Mouse (Mus musculus) limb, embryonic 13.5 days (tissue): ENCODE measurements at regions not wholly inside any gene's neighbourhood (a gene's known extent, or its start where the extent isn't known, plus 50 kb on each side); places are given as distances from the start of the nearest gene placed in this dataset.
A peak's percentile ranks its signal among the peaks of the same experiment; 100 is the strongest.

Experiments used
- ATAC-seq: fragments of 200-750 bp; cut with Nextera tagmentation; 2 replicates; pipeline ENCODE4 v1.8.0; 2017; ENCODE audit warnings: low read depth, moderate number of reproducible peaks, moderate TSS enrichment; ENCODE audit not compliant: low FRiP score
- H3K27ac ChIP-seq: fragments of 300-500 bp; sonication (generic); 2 replicates; pipeline ENCODE4 v1.5.1; 2015; ENCODE audit warnings: inconsistent platforms, mild to moderate bottlenecking, moderate library complexity
- H3K27me3 ChIP-seq: fragments of 300-500 bp; sonication (generic); 2 replicates; pipeline ENCODE4 v1.6.1; 2015; ENCODE audit warnings: mild to moderate bottlenecking, inconsistent platforms
- H3K36me3 ChIP-seq: fragments of 300-500 bp; sonication (generic); 2 replicates; pipeline ENCODE4 v1.6.1; 2015; ENCODE audit warnings: inconsistent platforms, mild to moderate bottlenecking, moderate library complexity
- H3K4me1 ChIP-seq: fragments of 300-500 bp; sonication (generic); 2 replicates; pipeline ENCODE4 v1.6.1; 2015; ENCODE audit warnings: inconsistent platforms
- H3K4me2 ChIP-seq: fragments of 300-500 bp; sonication (generic); replicated peaks from 2 replicates; pipeline ENCODE4 v1.6.1; 2015; ENCODE audit warnings: inconsistent platforms, mild to moderate bottlenecking, moderate library complexity
- H3K4me3 ChIP-seq: fragments of 300-500 bp; sonication (generic); 2 replicates; pipeline ENCODE4 v1.5.1; 2015; ENCODE audit warnings: moderate library complexity, mild to moderate bottlenecking, inconsistent platforms
- H3K9ac ChIP-seq: fragments of 300-500 bp; sonication (generic); 2 replicates; pipeline ENCODE4 v1.6.1; 2015; ENCODE audit warnings: mild to moderate bottlenecking, inconsistent platforms
- H3K9me3 ChIP-seq: fragments of 300-500 bp; sonication (generic); 2 replicates; pipeline ENCODE4 v1.6.1; 2016; ENCODE audit warnings: inconsistent platforms
- WGBS: fragments of 180-500 bp; shearing (Covaris S2); methylation state at CpG from one replicate; pipeline ENCODE4 v1.1.7; 2015; 5-methylcytosine and 5-hydroxymethylcytosine counted together

DNA sequence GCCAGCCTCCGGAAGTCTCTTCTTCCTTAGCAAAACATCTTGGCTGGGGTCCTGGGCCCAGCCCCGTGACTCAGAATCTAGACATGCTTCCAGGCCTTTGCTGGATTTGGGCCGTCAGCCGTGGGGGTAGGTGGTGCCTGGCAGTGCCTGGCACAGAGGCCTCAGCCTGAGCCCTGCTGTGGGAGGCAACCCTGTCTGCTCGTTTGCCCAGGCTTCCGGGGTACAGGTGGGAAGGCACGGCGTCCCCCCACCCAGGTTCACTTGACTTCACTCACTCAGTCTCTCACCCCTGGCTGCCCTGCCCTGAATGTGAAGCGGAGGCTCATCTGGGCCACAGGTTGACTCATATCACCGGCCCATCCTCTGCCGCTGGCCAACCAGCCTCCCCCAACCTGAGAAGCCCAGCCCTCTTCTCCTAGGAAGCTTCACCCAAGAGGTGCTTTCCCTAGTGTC, 99.9 kb upstream of the Tmem189 start:
- ATAC-seq, result no peak
- no peak overlapping the region for H3K27ac ChIP-seq
- no peaks in the 10 kb centered on the region for H3K36me3 ChIP-seq
- H3K27me3 ChIP-seq, result no peaks in the 10 kb centered on the region
- H3K9me3 ChIP-seq, result no peaks in the 10 kb centered on the region
- H3K9ac ChIP-seq, result no peak overlapping the region
- 87% methylated on average over 11 of the region's 11 CpGs for WGBS
- H3K4me3 ChIP-seq, result no peak overlapping the region
- no peak overlapping the region for H3K4me2 ChIP-seq
- H3K4me1 ChIP-seq, result 0 out of 2 replicates have a peak, but pooled peaks cover 6% of the 10 kb centered on the region

- H3K27ac ChIP-seq, result no peak overlapping the region
- no peak overlapping the region for H3K9ac ChIP-seq
- peaks cover 10% of the 10 kb centered on the region for H3K4me1 ChIP-seq
- ATAC-seq, result no peak
- H3K36me3 ChIP-seq, result no peaks in the 10 kb centered on the region
- H3K27me3 ChIP-seq, result no peaks in the 10 kb centered on the region
- 91% methylated on average over 5 of the region's 5 CpGs for WGBS
- no peak overlapping the region for H3K4me3 ChIP-seq
- H3K9me3 ChIP-seq, result no peaks in the 10 kb centered on the region
- H3K4me2 ChIP-seq, result no peak overlapping the region
Observed at GRCm38 (mm10) chr2:167786951-167787350, 97.3 kb upstream of the Tmem189 start.

DNA sequence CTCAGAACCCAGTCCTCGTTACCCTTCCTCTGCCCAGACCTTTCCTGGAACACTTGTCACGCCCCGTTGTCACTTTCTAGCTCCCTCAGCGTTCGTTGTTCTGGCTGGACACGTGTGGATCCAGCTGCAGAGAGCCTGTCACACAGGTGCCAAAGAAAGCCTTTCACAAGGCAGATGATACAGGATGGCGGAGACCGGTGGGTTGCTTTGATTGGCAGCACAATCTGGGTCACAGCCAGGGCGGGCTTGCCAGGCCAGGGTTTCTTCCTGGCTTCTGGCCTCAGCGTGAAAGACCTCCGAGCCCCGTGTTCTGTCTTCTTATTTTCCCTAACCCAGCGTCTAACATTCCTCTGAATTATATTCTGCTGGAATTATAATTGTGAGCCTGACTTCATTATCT, 94.7 kb upstream of the Tmem189 start:
- no peaks in the 10 kb centered on the region for H3K9me3 ChIP-seq
- no peak overlapping the region for H3K9ac ChIP-seq
- H3K27ac ChIP-seq, result no peak overlapping the region
- H3K4me3 ChIP-seq, result no peak overlapping the region
- 82% methylated on average over 13 of the region's 13 CpGs for WGBS
- H3K4me2 ChIP-seq, result no peak overlapping the region
- H3K27me3 ChIP-seq, result no peaks in the 10 kb centered on the region
- ATAC-seq, result no peak
- H3K36me3 ChIP-seq, result no peaks in the 10 kb centered on the region
- H3K4me1 ChIP-seq, result peaks cover 21% of the 10 kb centered on the region

DNA sequence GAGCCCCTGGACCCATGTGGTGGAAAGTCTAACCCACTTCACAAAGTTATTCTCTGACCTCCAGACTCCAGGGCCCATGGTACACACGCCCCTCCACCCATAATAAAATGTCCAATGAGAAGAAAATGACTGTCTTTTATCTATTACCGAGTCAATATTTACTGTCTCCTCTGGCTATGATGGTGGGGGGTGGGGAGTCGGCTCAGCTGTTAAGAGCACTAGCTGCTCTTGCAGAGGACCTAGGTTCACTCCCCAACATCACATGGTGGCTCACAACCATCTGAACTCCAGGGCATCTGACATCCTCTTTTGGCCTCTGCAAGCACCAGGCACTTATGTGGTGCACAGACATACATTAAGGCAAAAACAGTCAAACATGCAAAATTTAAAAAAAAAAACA, 93.8 kb upstream of the Tmem189 start:
- H3K9ac ChIP-seq, result no peak overlapping the region
- ATAC-seq, result no peak
- H3K4me1 ChIP-seq, result peaks cover 30% of the 10 kb centered on the region
- no peaks in the 10 kb centered on the region for H3K9me3 ChIP-seq
- H3K36me3 ChIP-seq, result no peaks in the 10 kb centered on the region
- no peak overlapping the region for H3K4me2 ChIP-seq
- H3K4me3 ChIP-seq, result no peak overlapping the region
- H3K27me3 ChIP-seq, result no peaks in the 10 kb centered on the region
- H3K27ac ChIP-seq, result no peak overlapping the region
- 77% methylated on average over 3 of the region's 3 CpGs for WGBS

DNA sequence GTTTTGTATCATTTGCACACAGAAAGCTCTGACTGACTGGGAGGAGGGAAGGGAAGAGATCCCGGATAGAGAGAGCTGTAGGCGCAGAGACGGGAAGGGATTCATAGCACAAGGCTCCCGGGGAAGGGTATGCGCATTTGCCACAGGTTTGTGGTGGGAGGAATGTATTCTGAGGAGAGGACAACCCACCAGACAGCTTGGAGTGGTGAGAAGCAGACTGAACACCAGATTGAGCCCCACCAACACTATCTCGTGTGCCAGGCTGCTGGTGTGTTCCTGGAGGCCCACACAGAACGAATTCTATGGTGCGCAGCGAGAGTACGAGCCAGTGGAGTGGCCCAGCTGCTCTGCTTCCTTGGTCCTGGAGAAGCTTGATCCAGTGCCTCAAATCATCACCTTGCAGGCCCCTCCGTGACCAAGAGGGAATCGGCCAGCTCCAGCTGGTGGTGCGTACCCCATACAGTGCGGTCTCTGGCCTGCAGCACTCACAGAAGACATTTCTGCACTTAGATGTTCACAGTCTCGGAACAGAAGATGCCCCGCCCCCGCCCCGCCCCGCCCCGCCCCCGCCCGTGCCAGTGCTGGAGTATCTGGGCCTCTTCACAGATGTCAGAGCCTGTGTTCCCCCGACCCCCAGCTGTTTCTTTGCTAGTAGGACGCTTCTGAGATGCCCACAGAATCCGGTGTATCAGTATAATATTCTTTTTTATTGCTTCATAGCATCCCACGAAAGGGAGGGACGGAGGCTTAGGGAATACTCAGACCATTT, 92.8 kb upstream of the Tmem189 start:
- H3K27ac ChIP-seq, result no peak overlapping the region; the same call in 1 of the 2 replicates
- H3K27me3 ChIP-seq, result no peaks in the 10 kb centered on the region
- 34% methylated on average over 27 of the region's 27 CpGs for WGBS
- no peaks in the 10 kb centered on the region for H3K36me3 ChIP-seq
- H3K4me3 ChIP-seq, result no peak overlapping the region
- peak overlapping the region; percentile 38 for H3K4me2 ChIP-seq
- no peak for ATAC-seq
- peak overlapping the region; percentile 14; the same call in 1 of the 2 replicates for H3K9ac ChIP-seq
- H3K9me3 ChIP-seq, result no peaks in the 10 kb centered on the region
- peaks cover 39% of the 10 kb centered on the region for H3K4me1 ChIP-seq

DNA sequence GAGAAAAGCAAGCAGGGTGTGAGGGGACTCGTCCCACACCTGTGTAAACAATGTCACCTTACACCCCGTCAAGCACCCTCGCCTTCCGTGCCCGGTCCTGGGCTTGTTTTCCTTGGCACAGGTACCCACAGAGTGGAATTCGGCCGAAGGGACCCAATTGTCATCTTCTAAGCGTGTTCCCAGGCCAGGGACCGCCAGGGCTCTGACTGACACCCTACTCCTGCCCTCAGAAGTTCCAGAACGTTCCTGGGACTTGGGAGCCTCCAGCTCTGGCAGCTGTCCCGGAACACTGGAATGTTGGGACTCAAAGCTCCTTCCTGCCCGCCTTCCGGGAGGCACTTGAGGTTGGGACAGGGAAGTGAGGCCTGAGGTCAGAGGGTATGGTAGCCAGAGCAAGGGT, 91.9 kb upstream of the Tmem189 start:
- Histone ChIP-seq H3K4me3 (no peak overlapping the region), H3K9ac (no peak overlapping the region; the same call in 1 of the 2 replicates), H3K27ac (no peak overlapping the region; the same call in 1 of the 2 replicates), H3K9me3 (no peaks in the 10 kb centered on the region), H3K4me1 (peaks cover 49% of the 10 kb centered on the region), H3K4me2 (no peak overlapping the region), H3K36me3 (no peaks in the 10 kb centered on the region), H3K27me3 (no peaks in the 10 kb centered on the region)
- WGBS, result 71% methylated on average over 13 of the region's 13 CpGs
- ATAC-seq, result no peak

DNA sequence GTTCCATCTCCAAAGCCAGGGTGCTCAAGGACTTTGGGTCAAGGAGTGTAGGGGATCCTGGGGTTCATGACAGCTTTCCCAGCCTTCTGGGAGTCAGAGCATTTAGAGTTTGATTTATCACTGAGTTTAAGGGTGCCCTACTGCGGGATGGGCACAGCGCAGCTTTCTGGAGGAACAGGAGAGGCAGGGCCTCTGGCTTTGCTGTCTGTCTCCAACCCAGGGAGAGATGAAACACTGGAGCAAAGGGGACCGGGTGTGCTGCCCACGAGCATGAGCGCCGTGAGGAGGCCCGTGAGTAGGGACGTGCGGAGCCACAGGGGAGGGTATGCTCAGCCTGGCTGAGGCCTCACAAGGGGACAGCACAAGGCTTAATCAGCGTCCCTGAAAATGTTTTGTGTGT, 89.1 kb upstream of the Tmem189 start:
- 59% methylated on average over 10 of the region's 10 CpGs for WGBS
- peak overlapping the region; percentile 82 for H3K4me2 ChIP-seq
- H3K4me3 ChIP-seq, result no peak overlapping the region
- H3K4me1 ChIP-seq, result peaks cover 67% of the 10 kb centered on the region
- H3K9me3 ChIP-seq, result no peaks in the 10 kb centered on the region
- no peak overlapping the region; the same call in 1 of the 2 replicates for H3K27ac ChIP-seq
- no peaks in the 10 kb centered on the region for H3K27me3 ChIP-seq
- ATAC-seq, result no peak
- no peak overlapping the region for H3K9ac ChIP-seq
- H3K36me3 ChIP-seq, result no peaks in the 10 kb centered on the region

GRCm38 (mm10) chr2:167778271-167778670, 88.6 kb upstream of the Tmem189 start:
- Histone ChIP-seq H3K27me3 (no peaks in the 10 kb centered on the region), H3K36me3 (no peaks in the 10 kb centered on the region), H3K9ac (peak overlapping the region; percentile 81; the same call in 1 of the 2 replicates), H3K4me2 (peak overlapping the region; percentile 82), H3K9me3 (no peaks in the 10 kb centered on the region), H3K4me1 (peaks cover 67% of the 10 kb centered on the region), H3K4me3 (peak overlapping the region; percentile 55), H3K27ac (peak overlapping the region; percentile 87; the same call in 1 of the 2 replicates)
- 46% methylated on average over 4 of the region's 4 CpGs for WGBS
- ATAC-seq, result no peak

DNA sequence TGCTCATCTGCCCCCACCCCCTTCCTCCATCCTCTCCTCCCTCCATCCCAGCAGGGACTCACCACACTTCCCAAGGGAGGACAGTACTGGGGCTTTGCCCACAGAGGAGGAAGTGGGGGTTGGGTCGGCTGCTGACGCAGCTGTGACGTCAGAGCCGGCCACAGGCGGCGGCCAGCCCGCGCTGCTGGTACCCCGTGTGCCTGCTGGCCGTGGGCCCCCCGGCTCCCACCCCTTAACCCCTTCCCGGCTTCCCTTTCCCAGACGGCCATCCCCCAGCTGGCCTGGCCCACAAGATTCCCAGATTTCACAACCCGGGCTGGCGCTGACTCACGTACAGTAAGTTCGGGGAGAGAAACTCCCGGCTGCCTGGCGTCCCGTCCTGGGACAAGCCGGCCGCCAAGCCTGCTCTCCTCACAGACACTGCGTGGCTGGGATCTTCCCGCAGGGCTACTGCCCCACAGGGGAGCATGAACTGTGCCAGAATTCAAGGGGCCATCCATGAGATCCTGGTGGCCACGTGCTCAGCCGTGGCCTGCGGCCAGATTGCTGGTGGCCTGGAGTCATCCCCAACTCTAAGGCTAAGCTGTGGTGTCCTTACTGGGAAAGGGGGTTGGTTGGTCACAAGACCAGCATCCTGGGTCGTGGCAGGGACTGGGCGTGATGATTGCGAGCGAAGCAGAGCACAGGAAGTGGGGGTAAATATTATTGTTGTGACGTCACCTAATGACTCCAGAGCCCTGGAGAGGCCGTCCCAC, 87.9 kb upstream of the Tmem189 start:
- Histone ChIP-seq H3K9me3 (no peaks in the 10 kb centered on the region), H3K27me3 (no peaks in the 10 kb centered on the region), H3K4me3 (peak overlapping the region; percentile 55), H3K4me1 (peaks cover 62% of the 10 kb centered on the region), H3K9ac (peak overlapping the region; percentile 81), H3K36me3 (no peaks in the 10 kb centered on the region), H3K4me2 (peak overlapping the region; percentile 82), H3K27ac (peak overlapping the region; percentile 87)
- peak; percentile 55; the same call in 1 of the 2 replicates for ATAC-seq
- 1% methylated on average over 33 of the region's 33 CpGs for WGBS

- WGBS, result 86% methylated on average over 24 of the region's 24 CpGs
- Histone ChIP-seq H3K4me3 (peak overlapping the region; percentile 55; the same call in 1 of the 2 replicates), H3K4me2 (peak overlapping the region; percentile 82), H3K9ac (no peak overlapping the region), H3K9me3 (no peaks in the 10 kb centered on the region), H3K27me3 (no peaks in the 10 kb centered on the region), H3K27ac (peak overlapping the region; percentile 87; the same call in 1 of the 2 replicates), H3K36me3 (no peaks in the 10 kb centered on the region), H3K4me1 (peaks cover 52% of the 10 kb centered on the region)
- no peak for ATAC-seq
Observed at GRCm38 (mm10) chr2:167776251-167777168, 86.9 kb upstream of the Tmem189 start.

GRCm38 (mm10) chr2:167775218-167775915, 85.7 kb upstream of the Tmem189 start:
- 61% methylated on average over 20 of the region's 20 CpGs for WGBS
- Histone ChIP-seq H3K4me3 (no peak overlapping the region), H3K9ac (no peak overlapping the region), H3K27me3 (no peaks in the 10 kb centered on the region), H3K4me1 (peaks cover 46% of the 10 kb centered on the region), H3K27ac (no peak overlapping the region; the same call in 1 of the 2 replicates), H3K4me2 (no peak overlapping the region), H3K9me3 (no peaks in the 10 kb centered on the region), H3K36me3 (no peaks in the 10 kb centered on the region)
- ATAC-seq, result no peak; the same call in 1 of the 2 replicates
